Mouse (Mus musculus) forebrain, embryonic 10.5 days (tissue): ENCODE measurements around the gene Shisa8. TPM values are rescaled to one million over a fixed set of nuclear protein-coding genes. Genes with fewer than 3 reads are reported as not detected.
"Not testable (repeated sequence)": the region's sequence is repeated elsewhere in the genome, so short reads cannot be mapped to it uniquely, and the experiment has no call there.

Experiments
- DNase-seq: peaks from one replicate; pipeline ENCODE4 v3.0.0-alpha.2; 2017; ENCODE audit warnings: low spot score; ENCODE audit errors: extremely low spot score
- H3K27ac ChIP-seq: fragments of 300-500 bp; sonication (generic); 2 replicates; pipeline ENCODE4 v1.5.1; 2016; ENCODE audit warnings: mild to moderate bottlenecking
- H3K27me3 ChIP-seq: fragments of 300-500 bp; sonication (generic); 2 replicates; pipeline ENCODE4 v1.6.1; 2016; ENCODE audit warnings: mild to moderate bottlenecking; ENCODE audit not compliant: poor library complexity, severe bottlenecking
- H3K36me3 ChIP-seq: fragments of 300-500 bp; sonication (generic); replicated peaks from 2 replicates; pipeline ENCODE4 v1.6.1; 2016; ENCODE audit warnings: mild to moderate bottlenecking, moderate library complexity
- H3K4me1 ChIP-seq: fragments of 300-500 bp; sonication (generic); 2 replicates; pipeline ENCODE4 v1.6.1; 2016
- H3K4me3 ChIP-seq: fragments of 300-500 bp; sonication (generic); 2 replicates; pipeline ENCODE4 v1.5.1; 2016; ENCODE audit warnings: mild to moderate bottlenecking, moderate library complexity
- H3K9me3 ChIP-seq: fragments of 300-500 bp; sonication (generic); 2 replicates; pipeline ENCODE4 v1.6.1; 2016; ENCODE audit warnings: mild to moderate bottlenecking, moderate library complexity
- WGBS: fragments of 180-500 bp; shearing (Covaris S2); methylation state at CpG from one replicate; pipeline ENCODE4 v1.1.7; 2016; 5-methylcytosine and 5-hydroxymethylcytosine counted together
- polyA plus RNA-seq: library from polyadenylated mRNA; unstranded; fragments of >200 nt; fragmentation: Nextera tagmentation; extraction: Ambion mirVana; gene quantifications from 2 replicates; pipeline ENCODE4 v1.2.1, GENCODE M21; 2016

The Shisa8 gene
- 0.87 and 0.95 TPM in 2 replicates for polyA plus RNA-seq

GRCm38 (mm10) chr15:82212752-82213063 lies at the start of gene Shisa8:
Gene Shisa8 (minus strand): TSS chr15:82212815.
- no peak for DNase-seq
- peaks cover 63% of the 10 kb centered on the region for H3K4me1 ChIP-seq

GRCm38 (mm10) chr15:82259510-82259909 lies 46.9 kb upstream of the Shisa8 start:
- Histone ChIP-seq H3K27me3 (peaks cover 24% of the 10 kb centered on the region), H3K4me3 (no peak overlapping the region), H3K36me3 (no peaks in the 10 kb centered on the region), H3K4me1 (peaks cover 27% of the 10 kb centered on the region), H3K27ac (no peak overlapping the region), H3K9me3 (no peaks in the 10 kb centered on the region)
- WGBS: 14% methylated on average over 16 of the region's 16 CpGs
- peak; percentile 76 for DNase-seq

More at GRCm38 (mm10) chr15:82212752-82213063, at the start of gene Shisa8:
- H3K36me3 ChIP-seq: peaks cover 6% of the 10 kb centered on the region; the same call in 1 of the 2 replicates
- H3K27me3 ChIP-seq: peaks cover 98% of the 10 kb centered on the region
- H3K4me3 ChIP-seq: peak within 1 kb of the TSS; percentile 54
- peak within 1 kb of the TSS; percentile 69 for H3K27ac ChIP-seq
- under 1% methylated on average over 29 of the region's 34 CpGs for WGBS
- H3K9me3 ChIP-seq: no peaks in the 10 kb centered on the region

GRCm38 (mm10) chr15:82255944-82256383 lies 43.3 kb upstream of the Shisa8 start:
- peak; percentile 55 for DNase-seq
- H3K9me3 ChIP-seq: no peaks in the 10 kb centered on the region
- no peaks in the 10 kb centered on the region for H3K36me3 ChIP-seq
- H3K4me3 ChIP-seq: peak overlapping the region; percentile 44
- H3K27me3 ChIP-seq: peaks cover 24% of the 10 kb centered on the region
- peak overlapping the region; percentile 73 for H3K27ac ChIP-seq
- peaks cover 25% of the 10 kb centered on the region for H3K4me1 ChIP-seq
- WGBS: 26% methylated on average over 10 of the region's 10 CpGs

GRCm38 (mm10) chr15:82255248-82255647 lies 42.6 kb upstream of the Shisa8 start:
- no peak for DNase-seq

GRCm38 (mm10) chr15:82252097-82252496 lies 39.5 kb upstream of the Shisa8 start, which contains the start of gene 1500009C09Rik:
Gene 1500009C09Rik (plus strand): TSS chr15:82252397.
- 90% methylated on average over 6 of the region's 6 CpGs for WGBS
- Histone ChIP-seq H3K9me3 (no peaks in the 10 kb centered on the region), H3K27ac (no peak within 1 kb of the TSS), H3K27me3 (peaks cover 4% of the 10 kb centered on the region; the same call in 1 of the 2 replicates), H3K4me1 (peaks cover 20% of the 10 kb centered on the region), H3K36me3 (no peaks in the 10 kb centered on the region), H3K4me3 (no peak within 1 kb of the TSS)
- DNase-seq: no peak

More at GRCm38 (mm10) chr15:82255248-82255647, 42.6 kb upstream of the Shisa8 start:
- no peaks in the 10 kb centered on the region for H3K36me3 ChIP-seq
- peaks cover 25% of the 10 kb centered on the region for H3K4me1 ChIP-seq
- no peaks in the 10 kb centered on the region for H3K9me3 ChIP-seq
- WGBS: 45% methylated on average over 4 of the region's 4 CpGs
- peaks cover 18% of the 10 kb centered on the region for H3K27me3 ChIP-seq
- H3K4me3 ChIP-seq: no peak overlapping the region
- 0 out of 2 replicates have a peak overlapping the region, but pooled peaks have one; percentile 73 for H3K27ac ChIP-seq

GRCm38 (mm10) chr15:82251579-82251978 lies 39.0 kb upstream of the Shisa8 start:
- H3K36me3 ChIP-seq: no peaks in the 10 kb centered on the region
- H3K4me3 ChIP-seq: no peak overlapping the region
- H3K27ac ChIP-seq: no peak overlapping the region
- peaks cover 15% of the 10 kb centered on the region for H3K4me1 ChIP-seq
- H3K9me3 ChIP-seq: no peaks in the 10 kb centered on the region
- DNase-seq: no peak
- H3K27me3 ChIP-seq: peaks cover under 1% of the 10 kb centered on the region; the same call in 1 of the 2 replicates
- WGBS: 91% methylated on average over 3 of the region's 3 CpGs

GRCm38 (mm10) chr15:82247131-82247776 lies 34.6 kb upstream of the Shisa8 start:
- H3K27ac ChIP-seq: no peak overlapping the region
- DNase-seq: no peak
- H3K36me3 ChIP-seq: no peaks in the 10 kb centered on the region
- H3K9me3 ChIP-seq: no peaks in the 10 kb centered on the region
- H3K27me3 ChIP-seq: no peaks in the 10 kb centered on the region
- H3K4me3 ChIP-seq: no peak overlapping the region
- H3K4me1 ChIP-seq: peaks cover 15% of the 10 kb centered on the region
- WGBS: 79% methylated on average over 3 of the region's 3 CpGs

GRCm38 (mm10) chr15:82244805-82245161 lies 32.2 kb upstream of the Shisa8 start:
- not testable (repeated sequence) for DNase-seq, H3K9me3 ChIP-seq, H3K27me3 ChIP-seq, H3K36me3 ChIP-seq
- Histone ChIP-seq H3K4me3 (peak overlapping the region; percentile 72), H3K4me1 (peaks cover 15% of the 10 kb centered on the region), H3K27ac (peak overlapping the region; percentile 96)
- WGBS: 22% methylated on average over 9 of the region's 9 CpGs

- under 1% methylated on average over 65 of the region's 65 CpGs for WGBS
- DNase-seq: peak; percentile 94
- H3K27ac ChIP-seq: peak within 1 kb of the TSS; percentile 96
- H3K36me3 ChIP-seq: peaks cover 13% of the 10 kb centered on the region
- no peaks in the 10 kb centered on the region for H3K9me3 ChIP-seq
- peak within 1 kb of the TSS; percentile 72 for H3K4me3 ChIP-seq
- peaks cover 15% of the 10 kb centered on the region for H3K4me1 ChIP-seq
- no peaks in the 10 kb centered on the region for H3K27me3 ChIP-seq
Observed at GRCm38 (mm10) chr15:82244115-82244804, 31.6 kb upstream of the Shisa8 start, which contains the start of gene Cenpm. Gene Cenpm (minus strand): TSS chr15:82244748.

- WGBS: 11% methylated on average over 12 of the region's 12 CpGs
- no peaks in the 10 kb centered on the region for H3K27me3 ChIP-seq
- DNase-seq: no peak
- H3K36me3 ChIP-seq: peaks cover 18% of the 10 kb centered on the region
- H3K9me3 ChIP-seq: no peaks in the 10 kb centered on the region
- H3K4me3 ChIP-seq: peak overlapping the region; percentile 72
- peaks cover 15% of the 10 kb centered on the region for H3K4me1 ChIP-seq
- H3K27ac ChIP-seq: peak overlapping the region; percentile 96
Observed at GRCm38 (mm10) chr15:82243742-82244114, 31.1 kb upstream of the Shisa8 start.

- H3K4me3 ChIP-seq: peak overlapping the region; percentile 72
- no peaks in the 10 kb centered on the region for H3K9me3 ChIP-seq
- H3K4me1 ChIP-seq: peaks cover 15% of the 10 kb centered on the region
- DNase-seq: no peak
- peak overlapping the region; percentile 96; the same call in 1 of the 2 replicates for H3K27ac ChIP-seq
- H3K27me3 ChIP-seq: no peaks in the 10 kb centered on the region
- peaks cover 22% of the 10 kb centered on the region for H3K36me3 ChIP-seq
- WGBS: 85% methylated on average over 3 of the region's 3 CpGs
Observed at GRCm38 (mm10) chr15:82243311-82243710, 30.7 kb upstream of the Shisa8 start.

- Histone ChIP-seq H3K4me3 (no peak overlapping the region), H3K4me1 (0 out of 2 replicates have a peak, but pooled peaks cover 2% of the 10 kb centered on the region), H3K9me3 (no peaks in the 10 kb centered on the region), H3K36me3 (peaks cover 63% of the 10 kb centered on the region), H3K27ac (no peak overlapping the region), H3K27me3 (no peaks in the 10 kb centered on the region)
- DNase-seq: peak; percentile 83
- 17% methylated on average over 5 of the region's 5 CpGs for WGBS
Observed at GRCm38 (mm10) chr15:82236565-82236964, 23.9 kb upstream of the Shisa8 start.

GRCm38 (mm10) chr15:82235661-82236060 lies 23.0 kb upstream of the Shisa8 start:
- Histone ChIP-seq H3K36me3 (peaks cover 57% of the 10 kb centered on the region), H3K27me3 (no peaks in the 10 kb centered on the region), H3K27ac (no peak overlapping the region), H3K9me3 (no peaks in the 10 kb centered on the region), H3K4me3 (no peak overlapping the region), H3K4me1 (peaks cover 6% of the 10 kb centered on the region; the same call in 1 of the 2 replicates)
- 74% methylated on average over 10 of the region's 10 CpGs for WGBS
- DNase-seq: no peak
